Mouse (Mus musculus) liver, adult 2 months (tissue): ENCODE results near the gene Prkcd.

Experiments used
- CTCF ChIP-seq: fragments of 200-500 bp; IDR thresholded peaks from 2 replicates; pipeline ENCODE4 v1.5.1; 2011; ENCODE audit warnings: low read depth, low read length, control low read depth
- POLR2A ChIP-seq: fragments of 200-500 bp; IDR thresholded peaks from 2 replicates; pipeline ENCODE4 v1.6.1; 2011; ENCODE audit warnings: low read length, control low read depth; ENCODE audit not compliant: insufficient read depth; ENCODE audit errors: extremely low read depth

DNA sequence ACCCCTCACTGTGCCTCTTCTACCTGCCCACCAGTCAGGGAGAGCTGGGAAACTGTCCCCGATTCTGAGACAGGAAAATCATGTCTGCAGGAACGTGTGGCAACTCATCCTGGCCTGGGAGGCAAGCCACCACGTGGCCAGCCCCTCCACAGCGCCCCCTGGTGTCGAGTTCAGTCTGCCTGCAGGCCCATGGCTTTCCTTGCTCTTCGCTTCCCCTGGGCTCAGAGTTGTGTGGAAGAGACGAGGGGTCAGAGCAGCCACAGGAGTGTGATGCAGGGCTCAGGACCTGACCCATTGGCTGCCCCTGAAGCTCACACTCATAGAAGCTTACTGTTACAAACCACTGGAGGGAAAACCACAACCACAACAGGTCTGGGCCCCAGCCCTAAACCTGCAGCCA is 13.5 kb downstream of the Prkcd start:
- TF ChIP-seq CTCF, result peak; percentile 95
- no peak for TF ChIP-seq POLR2A
